Mouse (Mus musculus): Measurements from ENCODE around the gene Panx2. TPM values are rescaled to one million over a fixed set of nuclear protein-coding genes. Genes with fewer than 3 reads are reported as not detected.
A peak's percentile ranks its signal among the peaks of the same experiment; 100 is the strongest.

Panx2 gene
- polyA plus RNA-seq, 2 experiments: 0.48 to 2.0 TPM

DNA sequence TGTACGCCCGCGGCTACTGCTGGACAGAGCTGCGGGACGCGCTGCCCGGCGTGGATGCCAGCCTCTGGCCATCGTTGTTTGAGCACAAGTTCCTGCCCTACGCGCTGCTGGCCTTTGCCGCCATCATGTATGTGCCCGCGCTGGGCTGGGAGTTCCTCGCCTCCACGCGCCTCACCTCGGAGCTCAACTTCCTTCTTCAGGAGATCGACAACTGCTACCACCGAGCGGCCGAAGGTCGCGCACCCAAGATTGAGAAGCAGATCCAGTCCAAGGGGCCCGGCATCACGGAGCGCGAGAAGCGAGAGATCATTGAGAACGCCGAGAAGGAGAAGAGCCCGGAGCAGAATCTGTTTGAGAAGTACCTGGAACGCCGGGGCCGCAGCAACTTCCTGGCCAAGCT, 8.1 kb downstream of the Panx2 start:
- no peak overlapping the region for H3K9ac ChIP-seq (ENCODE audit: low read depth, low read length, severe bottlenecking)
- H3K27me3 ChIP-seq (ENCODE audit: control insufficient read depth, insufficient read depth, low read length): peaks cover 27% of the 10 kb centered on the region
- peak overlapping the region; percentile 19; the same call in 1 of the 2 replicates for H3K4me2 ChIP-seq (replicated peaks; ENCODE audit: low read depth, low read length, severe bottlenecking)
- no peaks in the 10 kb centered on the region for H3K36me3 ChIP-seq (ENCODE audit: control insufficient read depth, insufficient read depth, low read length)
- DNase-seq (ENCODE audit: low spot score) (no peak), ATAC-seq (ENCODE audit: low FRiP score, low read depth) (no peak)
- no peak overlapping the region for H3K4me3 ChIP-seq (replicated peaks; ENCODE audit: low read length)
- no peak overlapping the region for H3K27ac ChIP-seq (replicated peaks; ENCODE audit: low read depth, low read length)
- H3K4me1 ChIP-seq (ENCODE audit: control insufficient read depth, insufficient read depth, low read length): no peaks in the 10 kb centered on the region
- no peak for TF ChIP-seq POLR2A (IDR thresholded peaks at IDR 0.05; ENCODE audit: borderline replicate concordance, extremely low read depth, insufficient read depth, insufficient read length)
- 26% methylated on average over 35 of the region's 35 CpGs for WGBS
- no peaks in the 10 kb centered on the region for H3K9me3 ChIP-seq (ENCODE audit: control insufficient read depth, low read length)

- no peak for ATAC-seq (ENCODE audit: low FRiP score, low read depth)
- Histone ChIP-seq H3K27me3 (ENCODE audit: control insufficient read depth, insufficient read depth, low read length) (peaks cover 27% of the 10 kb centered on the region), H3K4me1 (ENCODE audit: control insufficient read depth, insufficient read depth, low read length) (no peaks in the 10 kb centered on the region), H3K36me3 (ENCODE audit: control insufficient read depth, insufficient read depth, low read length) (no peaks in the 10 kb centered on the region), H3K4me2 (replicated peaks; ENCODE audit: low read depth, low read length, severe bottlenecking) (no peak overlapping the region), H3K27ac (replicated peaks; ENCODE audit: low read depth, low read length) (no peak overlapping the region), H3K4me3 (replicated peaks; ENCODE audit: low read length) (no peak overlapping the region), H3K9me3 (ENCODE audit: control insufficient read depth, low read length) (no peaks in the 10 kb centered on the region), H3K9ac (ENCODE audit: low read depth, low read length, severe bottlenecking) (no peak overlapping the region)
- WGBS: 28% methylated on average over 26 of the region's 26 CpGs
- DNase-seq (ENCODE audit: low spot score): no peak
- no peak for TF ChIP-seq POLR2A (IDR thresholded peaks at IDR 0.05; ENCODE audit: borderline replicate concordance, extremely low read depth, insufficient read depth, insufficient read length)
These were observed 8.7 kb downstream of the Panx2 start for GRCm38 (mm10) chr15:89068226-89068625.

DNA sequence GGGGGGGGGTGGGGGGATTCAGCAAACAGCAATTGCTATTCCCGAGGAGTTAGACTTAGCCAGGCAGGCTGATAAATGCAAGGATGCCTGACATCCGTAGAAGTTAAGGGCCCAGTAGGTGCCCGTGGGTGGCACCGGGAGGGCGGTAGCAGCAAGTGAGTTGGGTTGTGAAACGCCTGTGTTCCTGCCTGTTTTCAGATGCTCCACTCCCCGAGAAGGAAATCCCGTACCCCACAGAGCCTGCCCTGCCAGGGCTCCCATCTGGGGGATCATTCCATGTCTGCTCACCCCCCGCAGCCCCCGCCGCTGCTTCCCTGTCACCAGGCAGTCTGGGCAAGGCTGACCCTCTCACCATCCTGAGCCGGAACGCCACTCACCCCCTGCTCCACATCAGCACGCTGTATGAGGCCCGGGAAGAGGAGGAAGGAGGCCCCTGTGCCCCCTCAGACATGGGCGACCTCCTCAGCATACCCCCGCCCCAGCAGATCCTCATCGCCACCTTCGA, 9.9 kb downstream of the Panx2 start:
- Histone ChIP-seq H3K9ac (ENCODE audit: low read depth, low read length, severe bottlenecking) (no peak overlapping the region), H3K36me3 (ENCODE audit: control insufficient read depth, insufficient read depth, low read length) (no peaks in the 10 kb centered on the region), H3K4me2 (replicated peaks; ENCODE audit: low read depth, low read length, severe bottlenecking) (no peak overlapping the region), H3K4me1 (ENCODE audit: control insufficient read depth, insufficient read depth, low read length) (peaks cover 1% of the 10 kb centered on the region; the same call in 1 of the 2 replicates), H3K4me3 (replicated peaks; ENCODE audit: low read length) (no peak overlapping the region), H3K27me3 (ENCODE audit: control insufficient read depth, insufficient read depth, low read length) (peaks cover 27% of the 10 kb centered on the region), H3K27ac (replicated peaks; ENCODE audit: low read depth, low read length) (no peak overlapping the region), H3K9me3 (ENCODE audit: control insufficient read depth, low read length) (no peaks in the 10 kb centered on the region)
- WGBS: 77% methylated on average over 19 of the region's 19 CpGs
- no peak for TF ChIP-seq POLR2A (IDR thresholded peaks at IDR 0.05; ENCODE audit: borderline replicate concordance, extremely low read depth, insufficient read depth, insufficient read length)
- no peak for DNase-seq (ENCODE audit: low spot score)
- no peak for ATAC-seq (ENCODE audit: low FRiP score, low read depth)

DNA sequence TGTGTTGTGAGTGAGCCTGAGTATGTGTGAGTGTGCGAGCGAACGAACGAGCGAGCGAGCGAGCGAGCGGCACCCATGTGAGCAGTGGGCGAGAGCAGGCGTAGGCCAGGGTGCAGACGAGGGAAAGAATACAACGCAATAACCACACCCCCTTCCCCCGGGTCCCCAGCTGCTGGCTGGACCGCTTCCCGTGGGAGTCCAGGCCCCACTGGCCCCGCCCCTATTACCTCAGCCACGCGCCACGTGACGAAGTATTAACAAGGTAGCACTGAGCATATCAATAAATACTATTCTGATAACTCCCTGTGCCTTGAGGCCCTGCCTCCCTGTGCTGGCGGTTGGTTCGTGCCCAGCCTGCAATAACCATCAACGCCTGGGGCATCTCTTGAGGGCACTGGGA, 11.1 kb downstream of the Panx2 start:
- Histone ChIP-seq H3K9me3 (ENCODE audit: control insufficient read depth, low read length) (no peaks in the 10 kb centered on the region), H3K4me1 (ENCODE audit: control insufficient read depth, insufficient read depth, low read length) (peaks cover 9% of the 10 kb centered on the region), H3K4me3 (replicated peaks; ENCODE audit: low read length) (no peak overlapping the region), H3K4me2 (replicated peaks; ENCODE audit: low read depth, low read length, severe bottlenecking) (no peak overlapping the region), H3K27ac (replicated peaks; ENCODE audit: low read depth, low read length) (no peak overlapping the region), H3K9ac (ENCODE audit: low read depth, low read length, severe bottlenecking) (no peak overlapping the region), H3K36me3 (ENCODE audit: control insufficient read depth, insufficient read depth, low read length) (no peaks in the 10 kb centered on the region), H3K27me3 (ENCODE audit: control insufficient read depth, insufficient read depth, low read length) (peaks cover 27% of the 10 kb centered on the region)
- no peak for ATAC-seq (ENCODE audit: low FRiP score, low read depth)
- TF ChIP-seq POLR2A (IDR thresholded peaks at IDR 0.05; ENCODE audit: borderline replicate concordance, extremely low read depth, insufficient read depth, insufficient read length): no peak
- WGBS: 68% methylated on average over 24 of the region's 24 CpGs
- DNase-seq (ENCODE audit: low spot score): no peak

GRCm38 (mm10) chr15:89073993-89074603, 14.6 kb downstream of the Panx2 start:
- WGBS: 42% methylated on average over 10 of the region's 10 CpGs
- Histone ChIP-seq H3K27ac (replicated peaks; ENCODE audit: low read depth, low read length) (no peak overlapping the region), H3K4me2 (replicated peaks; ENCODE audit: low read depth, low read length, severe bottlenecking) (no peak overlapping the region), H3K36me3 (ENCODE audit: control insufficient read depth, insufficient read depth, low read length) (0 out of 2 replicates have a peak, but pooled peaks cover 3% of the 10 kb centered on the region), H3K9ac (ENCODE audit: low read depth, low read length, severe bottlenecking) (no peak overlapping the region), H3K4me1 (ENCODE audit: control insufficient read depth, insufficient read depth, low read length) (peaks cover 28% of the 10 kb centered on the region), H3K27me3 (ENCODE audit: control insufficient read depth, insufficient read depth, low read length) (no peaks in the 10 kb centered on the region), H3K4me3 (replicated peaks; ENCODE audit: low read length) (no peak overlapping the region), H3K9me3 (ENCODE audit: control insufficient read depth, low read length) (no peaks in the 10 kb centered on the region)
- DNase-seq (ENCODE audit: low spot score) (no peak), ATAC-seq (ENCODE audit: low FRiP score, low read depth) (no peak)
- no peak for TF ChIP-seq POLR2A (IDR thresholded peaks at IDR 0.05; ENCODE audit: borderline replicate concordance, extremely low read depth, insufficient read depth, insufficient read length)
